Mouse (Mus musculus): Measurements from ENCODE around the gene Mybbp1a. TPM values are rescaled to one million over a fixed set of nuclear protein-coding genes. Genes with fewer than 3 reads are reported as not detected.
"Not testable (repeated sequence)": the region's sequence is repeated elsewhere in the genome, so short reads cannot be mapped to it uniquely, and the experiment has no call there.

Mybbp1a gene
- polyA plus RNA-seq, 1 experiment from 2014 or later = 61.1 TPM

DNA sequence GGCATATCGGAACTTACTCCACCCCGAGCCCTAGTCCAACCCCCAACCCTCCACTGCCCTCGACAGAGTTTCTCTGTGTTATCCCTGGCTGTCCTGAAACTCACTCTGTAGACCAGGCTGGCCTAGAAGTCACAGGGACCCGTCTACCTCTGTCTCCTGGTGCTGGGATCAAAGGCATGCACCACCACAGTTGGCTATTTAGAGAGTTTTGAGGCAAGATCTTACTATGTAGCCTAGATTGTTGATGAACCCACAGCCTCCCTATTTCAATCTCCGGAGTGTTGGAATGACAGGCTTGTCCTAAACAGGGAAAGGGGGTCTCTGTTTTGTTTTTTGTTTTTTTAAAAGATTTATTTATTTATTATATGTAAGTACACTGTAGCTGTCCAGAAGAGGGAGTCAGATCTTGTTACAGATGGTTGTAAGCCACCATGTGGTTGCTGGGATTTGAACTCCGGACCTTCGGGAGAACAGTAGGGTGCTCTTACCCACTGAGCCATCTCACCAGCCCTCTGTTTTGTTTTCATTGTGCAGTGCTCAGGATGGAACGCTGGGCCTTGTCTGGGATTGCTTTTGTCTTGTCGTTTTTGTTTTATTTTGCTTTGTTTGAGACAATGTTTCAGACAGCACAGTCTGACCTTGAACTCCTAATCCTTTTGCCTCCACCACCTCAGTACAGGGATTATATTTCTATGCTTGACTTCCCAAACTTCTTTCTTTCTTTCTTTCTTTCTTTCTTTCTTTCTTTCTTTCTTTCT lies 10.7 kb upstream of the Mybbp1a start:
- ATAC-seq; H3K36me3 ChIP-seq (ENCODE audit: control insufficient read depth, insufficient read depth, low read length); H3K27ac ChIP-seq (ENCODE audit: low read length); H3K9me3 ChIP-seq (replicated peaks; ENCODE audit: control insufficient read depth, low read length, poor library complexity, severe bottlenecking); H3K4me3 ChIP-seq (ENCODE audit: low read depth, low read length); H3K9ac ChIP-seq (ENCODE audit: low read depth, low read length); H3K4me2 ChIP-seq (ENCODE audit: low read length); H3K4me1 ChIP-seq (ENCODE audit: control insufficient read depth, insufficient read depth, low read length); H3K27me3 ChIP-seq (ENCODE audit: control insufficient read depth, insufficient read depth, low read depth, low read length): not testable (repeated sequence)
- WGBS = 59% methylated on average over 9 of the region's 9 CpGs

DNA sequence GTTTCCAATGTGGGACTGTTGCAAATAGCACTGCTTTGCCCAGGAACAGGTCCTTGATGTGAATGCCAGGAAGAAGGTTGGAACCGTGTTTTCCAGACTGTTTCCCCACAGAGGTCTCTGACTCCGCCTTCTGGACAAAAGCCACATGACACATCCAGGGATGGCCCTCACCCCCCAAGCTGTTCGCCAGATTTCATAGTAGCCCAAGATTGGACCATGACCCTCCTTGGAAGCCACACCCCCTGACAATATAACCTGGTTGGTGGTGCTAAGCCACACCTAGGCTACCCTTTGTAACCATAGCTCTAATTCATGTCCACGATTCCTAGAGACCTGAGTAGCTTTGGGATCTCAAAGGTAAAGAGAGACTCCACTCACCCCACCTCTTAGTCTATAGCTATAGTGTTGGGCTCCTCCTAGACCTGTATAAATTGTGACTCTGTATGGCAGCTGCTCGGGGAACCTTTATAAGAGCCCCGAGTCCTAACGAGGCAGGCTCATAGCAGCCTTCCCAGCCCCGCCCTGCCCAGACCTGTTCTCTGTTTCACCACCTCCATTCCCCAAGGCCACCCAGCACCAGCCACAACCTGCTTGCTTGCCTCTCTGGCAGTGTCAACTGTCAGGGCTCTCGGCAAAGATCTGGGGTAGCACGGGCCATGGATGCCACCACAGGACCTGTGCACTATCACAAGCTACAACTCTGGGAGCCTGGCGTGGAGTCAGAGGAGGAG lies 6.0 kb upstream of the Mybbp1a start, which contains the start of gene Ggt6:
TSS of gene Ggt6 (plus strand) at position 564 of the 731 bp plus-strand sequence.
- no peaks in the 10 kb centered on the region for H3K9me3 ChIP-seq (replicated peaks; ENCODE audit: control insufficient read depth, low read length, poor library complexity, severe bottlenecking)
- no peak within 1 kb of the TSS for H3K27ac ChIP-seq (ENCODE audit: low read length)
- no peaks in the 10 kb centered on the region for H3K27me3 ChIP-seq (ENCODE audit: control insufficient read depth, insufficient read depth, low read depth, low read length)
- ATAC-seq = no peak
- no peaks in the 10 kb centered on the region for H3K4me1 ChIP-seq (ENCODE audit: control insufficient read depth, insufficient read depth, low read length)
- no peaks in the 10 kb centered on the region for H3K36me3 ChIP-seq (ENCODE audit: control insufficient read depth, insufficient read depth, low read length)
- H3K4me2 ChIP-seq (ENCODE audit: low read length) = no peak within 1 kb of the TSS
- H3K9ac ChIP-seq (ENCODE audit: low read depth, low read length) = no peak within 1 kb of the TSS
- WGBS = 76% methylated on average over 11 of the region's 11 CpGs
- H3K4me3 ChIP-seq (ENCODE audit: low read depth, low read length) = no peak within 1 kb of the TSS

DNA sequence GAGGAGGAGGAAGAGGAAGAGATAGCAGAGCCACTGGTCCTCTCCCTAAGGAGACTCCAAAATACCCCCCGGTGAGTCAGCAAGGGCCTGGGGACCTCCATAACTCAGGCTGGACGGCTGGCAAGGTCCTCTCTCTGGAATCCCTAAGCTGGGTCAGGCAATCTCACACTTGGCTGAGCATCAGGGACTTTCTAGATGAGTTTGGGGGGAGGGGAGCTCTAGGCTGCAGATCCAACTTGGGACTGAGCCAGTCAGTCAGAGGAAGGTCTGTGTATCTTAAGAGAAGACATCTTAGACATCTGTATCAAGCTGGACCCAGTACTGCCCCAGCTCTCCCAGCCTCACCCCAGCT lies 5.5 kb upstream of the Mybbp1a start:
- Histone ChIP-seq H3K36me3 (ENCODE audit: control insufficient read depth, insufficient read depth, low read length) (no peaks in the 10 kb centered on the region), H3K9ac (ENCODE audit: low read depth, low read length) (no peak overlapping the region), H3K9me3 (replicated peaks; ENCODE audit: control insufficient read depth, low read length, poor library complexity, severe bottlenecking) (no peaks in the 10 kb centered on the region), H3K4me2 (ENCODE audit: low read length) (no peak overlapping the region), H3K4me1 (ENCODE audit: control insufficient read depth, insufficient read depth, low read length) (no peaks in the 10 kb centered on the region), H3K27me3 (ENCODE audit: control insufficient read depth, insufficient read depth, low read depth, low read length) (no peaks in the 10 kb centered on the region), H3K27ac (ENCODE audit: low read length) (no peak overlapping the region), H3K4me3 (ENCODE audit: low read depth, low read length) (no peak overlapping the region)
- 43% methylated on average over 2 of the region's 2 CpGs for WGBS
- no peak for ATAC-seq

DNA sequence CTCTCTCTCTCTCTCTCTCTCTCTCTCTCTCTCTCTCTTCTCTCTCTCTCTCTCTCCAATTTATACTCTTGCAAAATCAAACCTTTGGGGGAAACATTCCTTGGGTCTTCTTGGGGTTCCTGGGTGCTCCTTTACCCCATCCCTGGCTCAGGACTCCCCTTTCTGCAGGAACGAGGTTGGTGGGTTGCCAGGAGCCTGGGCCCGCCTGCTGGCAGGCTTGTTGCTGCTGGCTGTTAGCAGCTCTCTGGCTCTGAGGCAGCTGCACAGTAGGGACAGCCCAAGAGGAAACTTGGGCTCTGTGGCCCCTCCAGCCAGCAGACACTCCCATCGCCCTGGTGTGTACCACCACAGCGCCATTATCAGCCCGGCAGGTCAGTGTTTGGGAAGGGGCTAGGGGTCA lies 4.9 kb upstream of the Mybbp1a start:
- Histone ChIP-seq H3K27ac (ENCODE audit: low read length) (no peak overlapping the region), H3K4me1 (ENCODE audit: control insufficient read depth, insufficient read depth, low read length) (no peaks in the 10 kb centered on the region), H3K27me3 (ENCODE audit: control insufficient read depth, insufficient read depth, low read depth, low read length) (no peaks in the 10 kb centered on the region), H3K4me3 (ENCODE audit: low read depth, low read length) (no peak overlapping the region), H3K4me2 (ENCODE audit: low read length) (no peak overlapping the region), H3K9ac (ENCODE audit: low read depth, low read length) (no peak overlapping the region), H3K9me3 (replicated peaks; ENCODE audit: control insufficient read depth, low read length, poor library complexity, severe bottlenecking) (no peaks in the 10 kb centered on the region), H3K36me3 (ENCODE audit: control insufficient read depth, insufficient read depth, low read length) (no peaks in the 10 kb centered on the region)
- no peak for ATAC-seq
- 62% methylated on average over 5 of the region's 5 CpGs for WGBS

DNA sequence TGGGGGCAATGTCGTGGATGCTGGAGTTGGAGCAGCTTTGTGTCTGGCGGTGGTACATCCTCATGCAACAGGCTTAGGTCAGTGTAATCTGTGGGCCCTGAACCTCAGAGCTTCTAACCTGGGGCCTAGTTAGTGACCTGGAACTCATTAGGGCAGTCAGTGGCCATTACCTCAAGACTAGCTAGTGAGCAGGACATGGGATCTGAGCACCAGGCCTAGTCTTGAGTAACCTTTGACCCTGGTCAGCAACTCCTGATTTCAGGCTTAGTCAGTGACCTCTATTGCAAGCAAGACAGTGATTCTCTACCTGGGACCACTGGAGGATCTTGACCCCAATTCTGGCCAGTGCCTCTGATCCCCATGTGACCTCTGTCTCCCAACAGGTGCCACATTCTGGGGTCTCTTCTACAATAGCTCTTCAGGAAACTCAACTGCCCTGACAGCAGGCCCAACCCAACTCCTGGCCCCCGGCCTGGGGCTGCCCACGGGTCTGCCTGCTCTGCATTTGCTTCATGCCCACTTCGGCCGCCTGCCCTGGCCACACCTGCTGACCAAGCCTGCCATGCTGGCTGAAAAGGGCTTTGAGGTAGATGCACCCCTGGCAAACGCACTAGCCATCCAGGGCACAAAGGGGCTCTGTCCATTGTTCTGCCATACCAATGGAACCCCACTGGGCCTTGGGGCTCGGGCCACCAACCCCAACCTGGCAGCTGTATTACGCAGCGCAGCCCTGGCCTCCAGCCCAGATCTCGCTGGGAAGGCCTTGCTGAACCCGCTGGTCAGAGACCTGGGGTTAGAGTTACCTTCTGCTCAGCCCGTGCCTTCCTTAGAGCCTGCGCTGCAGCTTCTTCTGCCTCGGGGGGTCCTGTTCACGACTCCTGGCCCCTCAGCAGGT lies 4.2 kb upstream of the Mybbp1a start:
- Histone ChIP-seq H3K9ac (ENCODE audit: low read depth, low read length) (no peak overlapping the region), H3K4me3 (ENCODE audit: low read depth, low read length) (no peak overlapping the region), H3K9me3 (replicated peaks; ENCODE audit: control insufficient read depth, low read length, poor library complexity, severe bottlenecking) (no peaks in the 10 kb centered on the region), H3K4me2 (ENCODE audit: low read length) (no peak overlapping the region), H3K27me3 (ENCODE audit: control insufficient read depth, insufficient read depth, low read depth, low read length) (no peaks in the 10 kb centered on the region), H3K27ac (ENCODE audit: low read length) (no peak overlapping the region), H3K4me1 (ENCODE audit: control insufficient read depth, insufficient read depth, low read length) (peaks cover 2% of the 10 kb centered on the region), H3K36me3 (ENCODE audit: control insufficient read depth, insufficient read depth, low read length) (no peaks in the 10 kb centered on the region)
- 80% methylated on average over 16 of the region's 16 CpGs for WGBS
- no peak for ATAC-seq

DNA sequence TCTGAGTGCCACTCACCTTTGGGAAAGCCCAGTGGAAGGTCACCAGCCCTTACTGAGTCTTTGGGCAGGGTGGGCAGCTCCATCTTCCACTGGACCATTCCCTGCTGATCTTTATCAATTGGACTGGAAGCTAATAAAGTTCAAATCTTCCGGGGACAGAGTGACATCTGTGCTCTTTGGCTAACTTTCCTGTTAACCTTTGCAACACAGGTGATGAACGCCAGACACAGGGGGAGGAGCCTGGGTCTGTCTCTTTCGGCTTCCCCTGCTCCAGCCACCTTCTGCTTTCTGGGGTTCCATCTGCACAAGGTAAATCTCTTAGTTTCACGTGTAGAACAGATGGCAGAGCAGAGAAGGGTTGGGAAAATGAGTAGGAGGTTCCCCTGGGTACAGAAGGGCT lies 2.7 kb upstream of the Mybbp1a start:
- peaks cover 7% of the 10 kb centered on the region for H3K4me1 ChIP-seq (ENCODE audit: control insufficient read depth, insufficient read depth, low read length)
- no peak overlapping the region for H3K9ac ChIP-seq (ENCODE audit: low read depth, low read length)
- peaks cover 5% of the 10 kb centered on the region for H3K36me3 ChIP-seq (ENCODE audit: control insufficient read depth, insufficient read depth, low read length)
- H3K27ac ChIP-seq (ENCODE audit: low read length) = no peak overlapping the region
- no peak overlapping the region for H3K4me3 ChIP-seq (ENCODE audit: low read depth, low read length)
- 75% methylated on average over 4 of the region's 4 CpGs for WGBS
- ATAC-seq = no peak
- no peak overlapping the region for H3K4me2 ChIP-seq (ENCODE audit: low read length)
- H3K9me3 ChIP-seq (replicated peaks; ENCODE audit: control insufficient read depth, low read length, poor library complexity, severe bottlenecking) = no peaks in the 10 kb centered on the region
- H3K27me3 ChIP-seq (ENCODE audit: control insufficient read depth, insufficient read depth, low read depth, low read length) = no peaks in the 10 kb centered on the region

DNA sequence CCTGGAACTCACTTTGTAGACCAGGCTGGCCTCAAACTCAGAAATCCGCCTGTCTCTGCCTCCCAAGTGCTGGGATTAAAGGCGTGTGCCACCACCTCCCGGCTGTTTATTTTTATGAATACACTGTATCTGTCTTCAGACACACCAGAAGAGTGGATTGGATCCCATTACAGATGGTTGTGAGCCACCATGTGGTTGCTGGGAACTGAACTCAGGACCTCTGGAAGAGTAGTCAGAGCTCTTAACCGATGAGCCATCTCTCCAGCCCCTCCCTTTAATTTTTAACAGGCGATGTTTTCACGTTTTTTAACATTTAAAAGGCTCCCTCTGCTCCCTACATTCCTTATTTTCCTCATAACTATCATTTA lies 574 bp upstream of the Mybbp1a start:
- ATAC-seq = peak; percentile 46; the same call in 1 of the 2 replicates
- H3K9ac ChIP-seq (ENCODE audit: low read depth, low read length) = peak overlapping the region; percentile 73
- 42% methylated on average over 6 of the region's 6 CpGs for WGBS
- peak overlapping the region; percentile 76 for H3K4me2 ChIP-seq (ENCODE audit: low read length)
- peak overlapping the region; percentile 61 for H3K4me3 ChIP-seq (ENCODE audit: low read depth, low read length)
- H3K4me1 ChIP-seq (ENCODE audit: control insufficient read depth, insufficient read depth, low read length); H3K9me3 ChIP-seq (replicated peaks; ENCODE audit: control insufficient read depth, low read length, poor library complexity, severe bottlenecking); H3K27me3 ChIP-seq (ENCODE audit: control insufficient read depth, insufficient read depth, low read depth, low read length): not testable (repeated sequence)
- H3K36me3 ChIP-seq (ENCODE audit: control insufficient read depth, insufficient read depth, low read length) = peaks cover 20% of the 10 kb centered on the region
- H3K27ac ChIP-seq (ENCODE audit: low read length) = peak overlapping the region; percentile 97

DNA sequence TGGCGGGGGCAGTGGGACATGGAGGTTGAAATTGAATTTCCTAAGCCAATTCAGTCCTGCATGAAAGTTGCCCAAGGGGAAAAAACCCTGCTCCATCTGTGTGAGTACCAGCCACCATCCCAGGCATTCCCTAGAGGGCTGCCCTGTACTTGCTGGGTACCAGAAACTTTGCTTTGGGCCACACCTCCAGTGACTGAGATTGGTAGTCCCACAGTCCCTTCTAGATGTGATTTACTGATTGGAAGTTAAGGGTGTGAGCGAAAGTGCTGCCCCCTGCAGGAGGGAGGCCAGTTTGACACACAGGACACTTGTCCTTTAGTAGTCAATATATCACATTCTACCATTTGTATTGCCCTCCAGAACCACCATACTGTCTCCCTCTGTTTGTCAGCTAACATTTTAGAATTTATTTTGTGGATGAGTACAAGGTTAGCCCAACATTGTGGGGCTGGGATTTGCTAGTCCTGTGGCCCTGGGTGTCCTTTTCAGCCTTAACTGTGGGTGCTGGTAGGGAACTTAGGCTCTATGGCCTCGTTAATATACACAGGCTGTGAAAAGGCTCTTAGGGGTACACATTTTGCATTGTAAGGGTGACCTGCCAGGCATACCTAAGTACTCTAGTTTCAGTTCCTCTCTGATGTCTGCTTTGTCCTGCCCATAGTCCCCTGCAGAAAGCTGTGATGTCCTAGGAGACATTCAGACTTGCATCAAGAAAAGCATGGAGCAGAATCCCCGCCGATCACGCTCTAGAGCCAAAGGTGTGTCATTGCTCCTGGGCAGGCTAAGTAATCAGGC lies 5.4 kb downstream of the Mybbp1a start:
- Histone ChIP-seq H3K9ac (ENCODE audit: low read depth, low read length) (no peak overlapping the region), H3K9me3 (replicated peaks; ENCODE audit: control insufficient read depth, low read length, poor library complexity, severe bottlenecking) (no peaks in the 10 kb centered on the region), H3K27me3 (ENCODE audit: control insufficient read depth, insufficient read depth, low read depth, low read length) (no peaks in the 10 kb centered on the region), H3K27ac (ENCODE audit: low read length) (no peak overlapping the region), H3K4me2 (ENCODE audit: low read length) (no peak overlapping the region), H3K4me3 (ENCODE audit: low read depth, low read length) (no peak overlapping the region), H3K4me1 (ENCODE audit: control insufficient read depth, insufficient read depth, low read length) (peaks cover 7% of the 10 kb centered on the region), H3K36me3 (ENCODE audit: control insufficient read depth, insufficient read depth, low read length) (peaks cover 63% of the 10 kb centered on the region)
- WGBS = 90% methylated on average over 6 of the region's 6 CpGs
- no peak for ATAC-seq
